Mouse (Mus musculus): ENCODE measurements around the gene Akirin1. TPM values are rescaled to one million over a fixed set of nuclear protein-coding genes. Genes with fewer than 3 reads are reported as not detected.
A peak's percentile ranks its signal among the peaks of the same experiment; 100 is the strongest.

Akirin1 gene
- polyA plus RNA-seq, 1 experiment from 2014 or later, result 91.8 TPM

DNA sequence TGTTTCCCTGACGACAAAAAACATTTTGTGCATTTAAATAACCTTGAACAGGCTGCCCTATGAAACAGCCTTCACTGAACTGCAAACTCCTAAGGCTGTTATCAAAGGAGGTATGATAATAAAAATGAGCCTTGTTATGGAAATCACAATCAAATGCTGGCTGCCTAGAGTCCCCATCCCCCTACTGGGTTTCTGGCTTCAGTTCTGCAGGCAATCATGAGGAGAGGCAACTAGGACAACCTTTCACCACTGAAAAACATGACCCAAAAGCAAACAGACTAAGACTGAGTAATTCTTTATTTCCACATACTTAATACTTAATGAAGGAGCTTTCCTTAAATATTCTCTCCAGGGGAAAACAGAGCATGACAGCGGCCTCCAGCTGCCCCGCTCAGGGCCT, 37.7 kb downstream of the Akirin1 start:
- Histone ChIP-seq H3K4me3 (no peak overlapping the region), H3K27ac (no peak overlapping the region), H3K27me3 (replicated peaks) (no peaks in the 10 kb centered on the region), H3K4me1 (peaks cover 6% of the 10 kb centered on the region), H3K36me3 (peaks cover 25% of the 10 kb centered on the region), H3K4me2 (replicated peaks) (no peak overlapping the region), H3K9me3 (no peaks in the 10 kb centered on the region), H3K9ac (no peak overlapping the region)
- ATAC-seq (ENCODE audit: low FRiP score, low read depth), result no peak
- WGBS, result 92% methylated on average over 3 of the region's 3 CpGs

- 93% methylated on average over 5 of the region's 5 CpGs for WGBS
- Histone ChIP-seq H3K36me3 (peaks cover 8% of the 10 kb centered on the region; the same call in 1 of the 2 replicates), H3K9ac (no peak overlapping the region), H3K4me3 (no peak overlapping the region), H3K27ac (no peak overlapping the region), H3K4me1 (no peaks in the 10 kb centered on the region), H3K9me3 (no peaks in the 10 kb centered on the region), H3K27me3 (replicated peaks) (no peaks in the 10 kb centered on the region), H3K4me2 (replicated peaks) (no peak overlapping the region)
- no peak for ATAC-seq (ENCODE audit: low FRiP score, low read depth)
Observed at GRCm38 (mm10) chr4:123707340-123707739, 42.8 kb downstream of the Akirin1 start.

- H3K4me3 ChIP-seq, result no peak overlapping the region
- ATAC-seq (ENCODE audit: low FRiP score, low read depth), result no peak
- H3K36me3 ChIP-seq, result no peaks in the 10 kb centered on the region
- H3K4me1 ChIP-seq, result no peaks in the 10 kb centered on the region
- no peak overlapping the region for H3K27ac ChIP-seq
- H3K9me3 ChIP-seq, result no peaks in the 10 kb centered on the region
- 89% methylated on average over 2 of the region's 2 CpGs for WGBS
- H3K27me3 ChIP-seq (replicated peaks), result no peaks in the 10 kb centered on the region
- no peak overlapping the region for H3K4me2 ChIP-seq (replicated peaks)
- no peak overlapping the region for H3K9ac ChIP-seq
Observed at GRCm38 (mm10) chr4:123705340-123705739, 44.8 kb downstream of the Akirin1 start.

DNA sequence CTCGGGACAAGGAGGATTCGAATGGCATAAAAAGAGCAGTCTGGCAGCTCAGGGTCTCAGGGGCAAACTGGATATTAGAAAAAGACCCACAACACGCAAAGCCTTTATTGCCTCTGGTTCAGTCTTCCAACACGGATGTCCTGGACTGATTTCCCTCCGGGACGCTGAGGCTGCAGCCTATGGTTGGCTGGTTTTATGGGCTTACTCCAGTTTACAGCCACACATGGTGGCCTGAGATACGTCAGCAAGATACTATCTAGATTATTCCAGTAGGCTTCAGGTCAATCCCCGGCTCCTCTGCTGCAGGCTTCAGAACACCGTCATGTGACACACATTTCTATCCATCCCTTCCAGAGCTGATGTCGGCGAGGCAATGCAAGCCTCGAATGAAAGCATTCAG, 56.8 kb downstream of the Akirin1 start:
- no peak overlapping the region for H3K27ac ChIP-seq
- H3K4me3 ChIP-seq, result no peak overlapping the region
- no peak for ATAC-seq (ENCODE audit: low FRiP score, low read depth)
- no peak overlapping the region for H3K9ac ChIP-seq
- WGBS, result 78% methylated on average over 12 of the region's 12 CpGs
- no peak overlapping the region for H3K4me2 ChIP-seq (replicated peaks)
- no peaks in the 10 kb centered on the region for H3K9me3 ChIP-seq
- no peaks in the 10 kb centered on the region for H3K36me3 ChIP-seq
- no peaks in the 10 kb centered on the region for H3K27me3 ChIP-seq (replicated peaks)
- no peaks in the 10 kb centered on the region for H3K4me1 ChIP-seq

- H3K4me3 ChIP-seq, result no peak overlapping the region
- WGBS, result 83% methylated on average over 3 of the region's 3 CpGs
- H3K4me2 ChIP-seq (replicated peaks), result no peak overlapping the region
- H3K9ac ChIP-seq, result no peak overlapping the region
- no peaks in the 10 kb centered on the region for H3K27me3 ChIP-seq (replicated peaks)
- no peaks in the 10 kb centered on the region for H3K9me3 ChIP-seq
- no peak for ATAC-seq (ENCODE audit: low FRiP score, low read depth)
- no peaks in the 10 kb centered on the region for H3K36me3 ChIP-seq
- H3K4me1 ChIP-seq, result peaks cover 3% of the 10 kb centered on the region; the same call in 1 of the 2 replicates
- no peak overlapping the region for H3K27ac ChIP-seq
Observed at GRCm38 (mm10) chr4:123692071-123692470, 58.1 kb downstream of the Akirin1 start.

DNA sequence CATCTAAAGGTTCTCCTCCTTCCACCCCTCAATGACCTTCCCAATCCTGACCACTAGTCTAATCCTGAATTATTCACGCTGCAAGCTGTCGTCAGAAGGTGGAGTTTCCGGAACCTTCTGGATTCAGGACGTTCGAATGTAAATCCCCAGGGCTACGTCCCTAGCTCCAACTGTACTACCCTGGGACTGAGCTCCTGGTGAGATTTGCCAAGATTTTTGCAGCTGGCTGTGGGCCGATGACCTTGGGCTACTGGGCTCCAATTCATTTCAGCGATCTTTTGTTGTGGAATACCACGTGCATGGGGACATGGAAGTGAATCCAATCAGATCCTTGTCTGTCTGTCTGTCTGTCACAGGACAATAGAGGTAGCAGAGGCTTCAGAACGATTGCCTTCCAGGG, 59.8 kb downstream of the Akirin1 start:
- Histone ChIP-seq H3K36me3 (no peaks in the 10 kb centered on the region), H3K4me1 (peaks cover 20% of the 10 kb centered on the region), H3K9me3 (no peaks in the 10 kb centered on the region)

DNA sequence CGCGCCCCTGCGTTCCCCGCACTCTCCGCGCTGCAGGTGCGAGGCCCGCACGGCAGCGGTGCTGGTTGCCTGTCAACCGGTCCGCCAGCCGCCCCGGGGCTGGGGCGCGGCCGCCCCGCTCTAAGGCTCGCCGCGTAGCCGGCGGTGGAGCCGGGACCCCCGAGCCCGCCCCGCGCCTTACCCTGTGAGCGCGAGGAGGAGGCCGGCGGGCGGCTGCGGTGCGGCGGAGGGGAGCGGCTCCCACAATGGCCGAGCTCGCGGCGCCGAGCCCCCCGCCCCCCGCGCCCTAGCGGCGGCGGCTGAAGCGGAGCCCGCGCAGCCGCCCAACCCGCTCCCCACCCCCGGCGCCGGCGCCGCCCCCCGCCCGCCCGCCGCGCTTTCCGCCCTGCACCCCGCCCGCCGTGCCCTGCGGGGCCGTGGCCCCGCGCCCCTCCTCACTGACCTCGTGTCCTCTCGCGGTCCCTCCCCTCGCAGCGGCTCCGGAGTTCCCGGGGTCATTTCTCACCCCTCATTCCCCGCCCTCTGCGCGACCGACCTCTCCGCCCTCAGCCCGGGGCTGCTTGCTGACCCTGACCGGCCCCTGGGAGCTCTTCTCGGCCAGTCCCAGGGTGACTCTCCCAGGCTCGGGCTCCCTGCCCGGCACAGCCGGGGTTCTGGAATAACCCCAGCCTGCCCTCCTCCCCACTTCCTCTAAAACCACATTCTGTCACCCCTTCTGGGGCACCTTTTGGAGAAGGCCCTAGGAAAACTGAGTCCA, 62.9 kb downstream of the Akirin1 start:
- Histone ChIP-seq H3K27ac (peak overlapping the region; percentile 75), H3K9ac (peak overlapping the region; percentile 91), H3K9me3 (no peaks in the 10 kb centered on the region), H3K36me3 (peaks cover 7% of the 10 kb centered on the region; the same call in 1 of the 2 replicates), H3K4me2 (replicated peaks) (peak overlapping the region; percentile 99), H3K27me3 (replicated peaks) (no peaks in the 10 kb centered on the region), H3K4me3 (peak overlapping the region; percentile 87), H3K4me1 (peaks cover 25% of the 10 kb centered on the region)
- WGBS, result under 1% methylated on average over 50 of the region's 89 CpGs
- peak; percentile 66 for ATAC-seq (ENCODE audit: low FRiP score, low read depth)

More for the DNA sequence above, 59.8 kb downstream of the Akirin1 start:
- Histone ChIP-seq H3K4me2 (replicated peaks) (no peak overlapping the region), H3K27me3 (replicated peaks) (no peaks in the 10 kb centered on the region), H3K9ac (no peak overlapping the region), H3K4me3 (no peak overlapping the region), H3K27ac (no peak overlapping the region)
- WGBS, result 82% methylated on average over 10 of the region's 10 CpGs
- no peak for ATAC-seq (ENCODE audit: low FRiP score, low read depth)

- H3K36me3 ChIP-seq, result peaks cover 7% of the 10 kb centered on the region; the same call in 1 of the 2 replicates
- H3K27ac ChIP-seq, result peak overlapping the region; percentile 75
- H3K4me2 ChIP-seq (replicated peaks), result peak overlapping the region; percentile 99
- peak overlapping the region; percentile 87 for H3K4me3 ChIP-seq
- peaks cover 25% of the 10 kb centered on the region for H3K4me1 ChIP-seq
- H3K9me3 ChIP-seq, result no peaks in the 10 kb centered on the region
- under 1% methylated on average over 56 of the region's 56 CpGs for WGBS
- H3K9ac ChIP-seq, result peak overlapping the region; percentile 91
- no peaks in the 10 kb centered on the region for H3K27me3 ChIP-seq (replicated peaks)
- peak; percentile 59 for ATAC-seq (ENCODE audit: low FRiP score, low read depth)
Observed at GRCm38 (mm10) chr4:123686368-123687024, 63.6 kb downstream of the Akirin1 start.

- H3K27me3 ChIP-seq (replicated peaks), result no peaks in the 10 kb centered on the region
- no peak overlapping the region for H3K27ac ChIP-seq
- H3K36me3 ChIP-seq, result peaks cover 7% of the 10 kb centered on the region; the same call in 1 of the 2 replicates
- H3K9ac ChIP-seq, result peak overlapping the region; percentile 91
- ATAC-seq (ENCODE audit: low FRiP score, low read depth), result 0 out of 2 replicates have a peak, but pooled peaks have one; percentile 9
- H3K4me2 ChIP-seq (replicated peaks), result peak overlapping the region; percentile 99
- peak overlapping the region; percentile 87 for H3K4me3 ChIP-seq
- 40% methylated on average over 8 of the region's 8 CpGs for WGBS
- peaks cover 28% of the 10 kb centered on the region for H3K4me1 ChIP-seq
- H3K9me3 ChIP-seq, result no peaks in the 10 kb centered on the region
Observed at GRCm38 (mm10) chr4:123685506-123686242, 64.5 kb downstream of the Akirin1 start.

- Histone ChIP-seq H3K36me3 (peaks cover 7% of the 10 kb centered on the region; the same call in 1 of the 2 replicates), H3K9ac (no peak overlapping the region), H3K4me3 (peak overlapping the region; percentile 87), H3K4me2 (replicated peaks) (peak overlapping the region; percentile 99), H3K27ac (no peak overlapping the region), H3K9me3 (no peaks in the 10 kb centered on the region), H3K4me1 (peaks cover 28% of the 10 kb centered on the region), H3K27me3 (replicated peaks) (no peaks in the 10 kb centered on the region)
- no peak for ATAC-seq (ENCODE audit: low FRiP score, low read depth)
- WGBS, result 80% methylated on average over 7 of the region's 7 CpGs
Observed at GRCm38 (mm10) chr4:123685046-123685445, 65.1 kb downstream of the Akirin1 start.
